Mouse (Mus musculus): ENCODE results near the gene Ripor3. TPM values are rescaled to one million over a fixed set of nuclear protein-coding genes. Genes with fewer than 3 reads are reported as not detected.
"Not testable (repeated sequence)": the region's sequence is repeated elsewhere in the genome, so short reads cannot be mapped to it uniquely, and the experiment has no call there.

Gene Ripor3
- 0.59 and 0.93 TPM in 2 replicates for polyA plus RNA-seq (2016; fragmentation: Nextera tagmentation; extraction: Ambion mirVana)

DNA sequence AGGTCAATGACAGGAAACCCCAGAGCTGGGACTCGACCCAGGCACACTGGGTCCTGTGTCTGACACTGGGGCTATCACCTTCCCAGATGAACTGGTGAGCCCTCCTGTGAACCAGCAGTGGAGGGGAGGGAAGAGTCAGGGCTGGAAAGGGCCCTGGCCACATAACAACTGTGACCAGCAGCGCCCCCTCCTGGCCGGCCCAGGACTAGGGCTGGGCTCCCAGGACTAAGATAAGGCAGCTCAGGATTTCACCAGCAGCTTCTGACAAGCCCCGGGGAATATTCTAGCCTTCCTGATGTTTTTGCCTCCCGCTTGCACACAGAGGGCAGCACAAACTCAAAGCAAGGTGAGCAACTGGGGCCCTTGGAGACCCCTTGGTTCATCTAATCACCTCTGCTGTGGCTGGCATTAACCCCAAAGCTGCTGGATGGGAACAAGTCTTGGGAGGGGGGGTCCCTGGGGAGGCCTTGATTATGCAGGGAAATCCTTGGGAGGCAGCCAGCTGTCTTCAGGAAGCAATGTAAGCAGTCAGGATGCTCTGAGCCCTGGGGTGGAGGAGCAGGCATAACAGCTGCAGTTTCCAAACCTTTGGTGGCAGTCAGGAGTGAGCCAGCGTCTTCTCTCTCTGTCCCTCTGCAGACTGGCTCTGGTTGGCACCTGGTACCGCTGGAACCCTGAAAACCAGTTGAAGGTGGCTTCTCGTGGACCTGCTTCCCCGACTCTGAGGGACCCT is at the start of gene Ripor3:
TSS of gene Ripor3 (minus strand) at position 683 of the 733 bp plus-strand sequence.
- Histone ChIP-seq H3K4me1 (peaks cover 43% of the 10 kb centered on the region), H3K27ac (0 out of 2 replicates have a peak within 1 kb of the TSS, but pooled peaks have one; percentile 40), H3K4me3 (no peak within 1 kb of the TSS), H3K36me3 (replicated peaks) (no peaks in the 10 kb centered on the region), H3K27me3 (ENCODE audit: poor library complexity, severe bottlenecking) (no peaks in the 10 kb centered on the region), H3K9me3 (no peaks in the 10 kb centered on the region)
- 38% methylated on average over 9 of the region's 9 CpGs for WGBS
- peak; percentile 65 for DNase-seq (ENCODE audit: extremely low spot score, low spot score)

DNA sequence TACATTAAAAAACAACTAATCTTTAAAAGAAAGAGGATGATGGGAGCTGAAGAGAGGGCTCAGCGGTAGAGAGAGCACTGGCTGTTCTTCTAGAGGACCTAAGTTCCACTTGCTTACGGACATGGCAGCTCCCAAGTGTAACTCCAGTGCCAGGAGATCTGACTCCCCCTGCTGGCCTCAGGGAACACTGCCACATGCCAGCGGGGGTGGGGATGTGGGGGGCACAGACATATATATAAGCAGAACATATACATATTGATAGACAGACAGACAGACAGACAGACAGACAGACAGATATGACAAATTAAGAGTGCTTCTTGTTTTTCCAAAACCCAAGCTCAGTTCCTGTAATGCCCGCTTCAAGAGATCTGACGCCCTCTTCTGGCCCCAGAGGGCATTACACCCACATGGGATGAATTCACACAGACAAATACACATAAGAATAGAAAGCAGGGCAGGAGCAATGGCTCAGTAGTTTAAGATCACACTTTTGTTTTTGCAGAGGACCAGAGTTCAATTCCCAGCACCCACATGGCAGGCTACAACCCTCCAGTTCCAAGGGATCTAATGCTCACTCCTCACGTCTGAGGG is 48.9 kb upstream of the Ripor3 start:
- peaks cover 20% of the 10 kb centered on the region for H3K27me3 ChIP-seq (ENCODE audit: poor library complexity, severe bottlenecking)
- H3K27ac ChIP-seq = no peak overlapping the region
- DNase-seq (ENCODE audit: extremely low spot score, low spot score) = no peak
- H3K36me3 ChIP-seq (replicated peaks) = no peaks in the 10 kb centered on the region
- peaks cover 30% of the 10 kb centered on the region for H3K4me1 ChIP-seq
- no peak overlapping the region for H3K4me3 ChIP-seq
- H3K9me3 ChIP-seq = no peaks in the 10 kb centered on the region; the same call in 1 of the 2 replicates
- WGBS = 76% methylated on average over 6 of the region's 6 CpGs

DNA sequence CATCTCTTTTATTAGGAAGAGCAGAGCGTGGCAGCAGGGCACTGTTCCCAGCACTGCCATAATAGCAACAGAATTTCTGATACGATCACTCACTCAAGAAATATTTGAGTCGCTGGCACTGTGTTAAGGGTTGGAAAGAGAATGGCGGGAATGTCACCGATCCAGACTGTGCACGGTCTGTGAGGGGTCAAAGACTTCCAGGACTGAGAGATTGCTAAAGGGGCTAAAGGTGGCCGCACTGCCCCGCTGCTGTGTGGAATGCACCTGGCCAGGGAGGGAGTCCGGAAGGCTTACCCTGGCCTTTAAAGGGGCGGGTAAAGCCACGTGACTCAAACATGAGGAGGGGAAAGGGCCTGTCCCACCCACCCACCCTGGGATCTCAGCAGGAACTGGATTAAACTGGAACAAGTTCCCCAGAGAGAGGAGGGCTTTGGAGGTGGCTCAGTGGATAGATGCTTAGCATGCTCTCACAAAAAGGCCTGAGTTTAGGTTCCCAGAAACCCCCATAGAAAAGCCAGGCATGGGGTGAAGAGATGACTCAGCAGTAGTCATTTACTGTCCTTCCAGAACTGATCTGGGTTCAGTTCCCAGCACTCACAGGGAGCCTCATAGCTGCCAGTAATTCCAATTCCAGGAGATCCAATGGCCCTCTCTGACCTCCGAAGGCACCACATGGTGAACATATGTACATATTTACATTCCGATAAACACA is 48.2 kb upstream of the Ripor3 start:
- Histone ChIP-seq H3K27me3 (ENCODE audit: poor library complexity, severe bottlenecking) (peaks cover 20% of the 10 kb centered on the region), H3K4me3 (no peak overlapping the region), H3K36me3 (replicated peaks) (no peaks in the 10 kb centered on the region), H3K9me3 (no peaks in the 10 kb centered on the region; the same call in 1 of the 2 replicates), H3K4me1 (peaks cover 30% of the 10 kb centered on the region), H3K27ac (no peak overlapping the region)
- no peak for DNase-seq (ENCODE audit: extremely low spot score, low spot score)
- WGBS = 25% methylated on average over 13 of the region's 13 CpGs

DNA sequence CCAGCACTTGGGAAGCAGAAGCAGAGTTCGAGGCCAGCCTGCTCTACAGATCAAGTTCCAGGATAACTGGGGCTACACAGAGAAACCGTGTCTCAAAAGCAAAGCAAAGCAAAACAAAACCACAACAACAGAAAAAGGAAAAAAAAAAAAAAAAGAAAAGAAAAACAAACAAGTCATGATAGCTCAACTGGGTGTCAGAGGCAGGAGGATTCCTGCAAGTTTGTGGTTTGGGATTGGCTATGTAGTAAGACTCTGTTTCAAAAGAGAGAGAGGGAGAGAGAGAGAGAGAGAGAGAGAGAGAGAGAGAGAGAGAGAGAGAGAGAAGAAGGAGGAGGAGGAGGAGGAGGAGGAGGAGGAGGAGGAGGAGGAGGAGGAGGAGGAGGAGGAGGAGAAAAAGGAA is 47.5 kb upstream of the Ripor3 start:
- not testable (repeated sequence) for H3K36me3 ChIP-seq (replicated peaks); H3K9me3 ChIP-seq; H3K4me3 ChIP-seq; DNase-seq (ENCODE audit: extremely low spot score, low spot score); H3K27ac ChIP-seq
- Histone ChIP-seq H3K4me1 (peaks cover 30% of the 10 kb centered on the region), H3K27me3 (ENCODE audit: poor library complexity, severe bottlenecking) (peaks cover 20% of the 10 kb centered on the region)
- WGBS = 81% methylated on average over 2 of the region's 2 CpGs

DNA sequence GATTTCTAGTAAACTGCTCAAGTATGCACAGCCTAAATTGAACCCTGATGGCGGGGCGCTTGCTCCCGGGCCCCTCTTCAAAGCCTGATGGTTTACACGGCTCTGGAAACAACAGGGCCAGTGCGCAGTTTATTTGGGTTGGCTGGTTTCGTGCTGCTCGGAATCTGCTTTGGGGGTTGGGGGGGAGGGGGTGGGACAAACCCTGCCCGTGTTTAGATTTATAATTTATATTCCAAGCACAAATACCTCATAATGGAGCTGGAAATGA is 46.2 kb upstream of the Ripor3 start:
- no peak overlapping the region for H3K4me3 ChIP-seq
- H3K4me1 ChIP-seq = peaks cover 30% of the 10 kb centered on the region
- DNase-seq (ENCODE audit: extremely low spot score, low spot score) = no peak
- 67% methylated on average over 8 of the region's 8 CpGs for WGBS
- peaks cover 33% of the 10 kb centered on the region for H3K27me3 ChIP-seq (ENCODE audit: poor library complexity, severe bottlenecking)
- peak overlapping the region; percentile 44; the same call in 1 of the 2 replicates for H3K27ac ChIP-seq
- H3K9me3 ChIP-seq = no peaks in the 10 kb centered on the region; the same call in 1 of the 2 replicates
- no peaks in the 10 kb centered on the region for H3K36me3 ChIP-seq (replicated peaks)

DNA sequence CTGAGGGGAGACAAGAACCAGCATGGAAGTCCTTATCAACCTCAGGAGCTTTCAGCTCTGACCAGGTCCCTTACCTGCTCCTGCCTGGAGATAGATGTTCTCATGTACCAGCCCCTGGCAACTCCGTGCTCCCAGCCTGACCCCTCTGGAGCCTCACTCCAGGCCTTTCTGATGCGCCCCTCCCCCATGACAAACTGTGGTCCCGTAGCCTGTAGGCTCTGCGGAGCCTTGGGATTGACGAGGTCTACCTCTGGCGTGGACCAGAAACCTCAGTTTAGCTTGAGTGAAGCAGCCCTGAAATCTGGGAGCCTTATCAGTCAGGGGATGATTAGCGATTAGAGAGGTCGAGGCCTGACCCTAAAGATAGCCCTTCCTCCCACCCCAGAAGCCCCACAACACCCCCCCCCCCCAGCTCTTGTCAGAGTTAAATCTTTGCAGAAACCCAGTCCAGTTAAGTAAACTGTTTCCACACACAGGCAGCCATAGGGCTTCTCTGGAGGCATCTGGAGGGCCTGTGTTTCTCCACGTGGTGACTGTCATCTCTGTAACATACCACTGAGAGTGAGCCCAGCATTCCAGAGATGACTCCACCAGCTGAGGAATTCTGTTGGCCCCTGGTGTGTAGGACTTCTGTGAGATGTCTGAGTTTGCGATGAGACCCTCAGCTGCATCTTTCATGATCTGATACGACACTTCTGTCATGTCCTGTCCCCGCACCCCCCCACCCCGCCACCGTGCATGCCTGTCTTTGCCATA is 45.7 kb upstream of the Ripor3 start:
- H3K4me1 ChIP-seq = peaks cover 27% of the 10 kb centered on the region
- peaks cover 38% of the 10 kb centered on the region for H3K27me3 ChIP-seq (ENCODE audit: poor library complexity, severe bottlenecking)
- H3K4me3 ChIP-seq = no peak overlapping the region
- H3K36me3 ChIP-seq (replicated peaks) = no peaks in the 10 kb centered on the region
- WGBS = 38% methylated on average over 14 of the region's 14 CpGs
- DNase-seq (ENCODE audit: extremely low spot score, low spot score) = no peak
- H3K9me3 ChIP-seq = no peaks in the 10 kb centered on the region; the same call in 1 of the 2 replicates
- peak overlapping the region; percentile 54; the same call in 1 of the 2 replicates for H3K27ac ChIP-seq

DNA sequence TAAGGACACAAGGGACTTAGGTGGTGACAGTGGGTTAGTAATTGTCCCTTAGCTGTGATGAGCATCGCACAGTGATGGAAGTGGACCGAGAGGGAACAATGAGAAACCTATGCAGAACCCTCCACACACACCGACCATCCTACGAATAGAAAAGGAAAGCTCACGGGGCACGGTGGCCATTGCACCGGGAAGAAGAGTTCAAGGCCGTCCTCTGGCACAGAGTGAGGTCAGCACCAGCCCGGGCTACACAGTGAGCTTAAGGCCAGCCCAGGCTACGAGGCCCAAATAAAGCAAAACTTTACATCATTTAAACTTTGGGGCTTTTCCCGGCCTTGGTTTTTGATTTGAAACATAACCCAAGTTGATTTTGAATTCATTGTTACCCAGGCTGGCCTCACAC is 43.7 kb upstream of the Ripor3 start:
- Histone ChIP-seq H3K4me3 (no peak overlapping the region), H3K4me1 (peaks cover 45% of the 10 kb centered on the region), H3K36me3 (replicated peaks) (no peaks in the 10 kb centered on the region), H3K9me3 (no peaks in the 10 kb centered on the region), H3K27ac (no peak overlapping the region), H3K27me3 (ENCODE audit: poor library complexity, severe bottlenecking) (peaks cover 57% of the 10 kb centered on the region)
- 91% methylated on average over 11 of the region's 11 CpGs for WGBS
- no peak for DNase-seq (ENCODE audit: extremely low spot score, low spot score)

DNA sequence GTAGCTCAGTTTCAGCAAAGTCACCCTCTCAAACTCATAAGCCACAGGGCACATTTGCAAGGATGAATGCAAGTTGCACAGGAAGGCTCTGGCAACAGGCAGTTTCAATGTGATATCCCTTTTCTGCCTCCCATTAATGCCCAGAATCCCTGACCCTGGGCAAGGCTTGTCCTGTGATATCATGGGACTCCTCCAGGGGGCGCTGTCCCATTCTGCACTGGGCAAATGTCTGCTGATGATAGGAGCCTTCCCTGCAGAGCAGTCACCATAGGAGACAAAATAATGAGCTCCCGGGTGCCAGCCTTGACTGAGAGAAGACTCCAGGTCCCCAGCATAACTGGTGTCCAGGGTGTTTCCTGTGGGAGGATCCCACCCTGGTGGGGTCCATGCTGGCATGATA is 42.3 kb upstream of the Ripor3 start:
- Histone ChIP-seq H3K36me3 (replicated peaks) (no peaks in the 10 kb centered on the region), H3K4me1 (peaks cover 40% of the 10 kb centered on the region), H3K27ac (no peak overlapping the region), H3K9me3 (no peaks in the 10 kb centered on the region), H3K27me3 (ENCODE audit: poor library complexity, severe bottlenecking) (peaks cover 62% of the 10 kb centered on the region), H3K4me3 (no peak overlapping the region)
- DNase-seq (ENCODE audit: extremely low spot score, low spot score) = peak; percentile 45
- WGBS = 12% methylated on average over 2 of the region's 2 CpGs

DNA sequence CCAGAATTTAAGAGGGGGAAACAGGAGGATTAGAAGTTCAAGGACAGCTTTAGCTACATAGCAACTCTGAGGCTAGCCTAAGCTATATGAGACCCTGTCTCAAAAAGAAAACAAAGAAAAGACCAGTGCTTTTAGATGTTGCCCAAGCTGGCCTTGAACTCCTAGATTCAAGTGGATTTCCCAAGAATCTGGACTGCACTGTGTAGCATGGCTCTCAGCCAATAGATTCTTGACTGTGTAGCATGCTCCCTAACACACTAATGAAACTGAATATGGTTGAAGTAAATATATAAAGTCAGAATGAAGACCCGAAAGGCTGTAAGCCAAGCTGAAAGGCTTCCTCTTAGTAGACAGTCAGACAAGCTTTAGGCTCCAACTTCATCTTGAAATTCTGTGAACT is 41.7 kb upstream of the Ripor3 start:
- Histone ChIP-seq H3K4me1 (peaks cover 38% of the 10 kb centered on the region), H3K27me3 (ENCODE audit: poor library complexity, severe bottlenecking) (peaks cover 63% of the 10 kb centered on the region), H3K4me3 (no peak overlapping the region), H3K9me3 (no peaks in the 10 kb centered on the region), H3K27ac (no peak overlapping the region), H3K36me3 (replicated peaks) (no peaks in the 10 kb centered on the region)
- DNase-seq (ENCODE audit: extremely low spot score, low spot score) = no peak
- WGBS = 95% methylated on average over 1 of the region's 1 CpGs

DNA sequence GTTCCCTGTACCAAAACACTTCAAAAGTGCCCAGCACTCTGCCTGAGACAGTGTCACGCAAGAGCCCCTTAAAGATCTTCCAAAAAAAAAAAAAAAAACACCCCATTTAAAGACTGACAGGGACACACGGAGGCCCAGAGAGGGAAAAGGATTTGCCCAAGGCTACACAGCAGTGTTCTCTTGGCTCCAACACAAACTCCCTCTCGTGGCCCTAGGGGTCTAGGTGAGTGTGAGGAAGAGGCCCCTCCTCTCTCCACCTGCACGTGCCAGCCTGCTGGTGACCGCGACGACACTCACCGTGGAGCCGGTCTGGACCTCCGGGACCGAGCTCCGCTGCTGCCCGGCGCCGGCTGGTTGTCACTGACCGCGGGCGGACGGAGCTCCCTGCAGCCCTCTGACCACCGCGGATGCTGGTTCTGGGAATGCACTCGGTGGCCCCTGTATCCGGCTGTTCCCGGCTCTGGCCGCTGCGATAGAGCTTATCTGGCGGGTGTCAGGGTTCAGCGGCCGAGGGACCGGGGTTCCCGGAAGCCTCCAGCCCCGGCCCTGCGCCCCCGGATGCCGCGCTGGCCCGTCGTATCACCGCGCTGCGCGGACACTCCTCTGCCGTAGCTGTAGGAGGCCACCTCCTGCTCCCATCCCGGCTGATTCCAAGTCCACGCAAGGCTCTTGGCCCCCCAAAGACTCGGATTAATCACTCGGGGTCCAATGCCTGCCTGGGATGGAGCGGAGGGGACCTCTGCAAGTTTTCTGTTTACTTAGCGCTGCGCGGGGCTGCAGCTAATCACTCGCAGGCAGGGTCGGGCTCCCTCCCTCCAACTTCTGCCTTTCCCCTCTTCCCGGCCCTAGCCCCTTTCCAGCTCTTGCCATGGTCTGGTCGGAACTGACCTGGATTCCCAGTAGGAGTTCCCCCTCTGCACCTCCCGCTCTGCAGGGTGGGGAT is 39.9 kb upstream of the Ripor3 start:
- DNase-seq (ENCODE audit: extremely low spot score, low spot score) = peak; percentile 62
- Histone ChIP-seq H3K27ac (peak overlapping the region; percentile 69), H3K27me3 (ENCODE audit: poor library complexity, severe bottlenecking) (peaks cover 60% of the 10 kb centered on the region), H3K9me3 (no peaks in the 10 kb centered on the region), H3K4me1 (peaks cover 33% of the 10 kb centered on the region), H3K4me3 (peak overlapping the region; percentile 65), H3K36me3 (replicated peaks) (no peaks in the 10 kb centered on the region)
- WGBS = under 1% methylated on average over 56 of the region's 56 CpGs

DNA sequence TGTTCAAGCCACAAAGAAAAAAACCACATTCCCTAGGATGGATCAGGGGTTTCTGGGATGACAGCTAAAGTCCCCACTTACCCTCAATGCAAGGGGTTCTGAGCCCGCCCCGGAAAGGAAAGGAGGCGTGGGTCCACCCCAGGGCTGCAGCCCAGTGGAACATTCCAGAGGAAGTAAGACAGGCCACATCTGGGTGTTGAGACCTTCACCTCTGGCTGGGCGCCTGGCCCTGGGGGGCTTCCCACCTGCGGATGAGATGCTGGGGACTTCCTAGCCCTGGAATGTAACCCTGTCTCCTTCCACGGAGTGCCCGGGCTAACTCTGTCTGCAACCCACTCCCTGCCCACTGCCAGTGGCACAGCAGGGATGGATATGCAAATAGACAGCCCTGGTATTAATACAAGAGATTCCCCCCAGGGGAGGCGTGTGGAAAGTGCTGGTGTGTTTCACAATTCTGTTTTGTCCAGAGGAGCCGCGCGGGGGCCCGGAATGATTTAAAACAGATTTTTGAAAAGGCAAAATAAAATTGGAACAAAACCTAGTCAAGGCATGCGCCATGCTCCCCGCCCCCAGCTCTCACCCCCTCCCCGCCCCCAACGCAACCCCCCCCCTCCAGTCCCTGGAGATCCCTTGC is 38.7 kb upstream of the Ripor3 start:
- WGBS = 10% methylated on average over 16 of the region's 16 CpGs
- peaks cover 64% of the 10 kb centered on the region for H3K27me3 ChIP-seq (ENCODE audit: poor library complexity, severe bottlenecking)
- 0 out of 2 replicates have a peak overlapping the region, but pooled peaks have one; percentile 69 for H3K27ac ChIP-seq
- H3K36me3 ChIP-seq (replicated peaks) = no peaks in the 10 kb centered on the region
- peak overlapping the region; percentile 65 for H3K4me3 ChIP-seq
- DNase-seq (ENCODE audit: extremely low spot score, low spot score) = no peak
- H3K9me3 ChIP-seq = no peaks in the 10 kb centered on the region
- peaks cover 36% of the 10 kb centered on the region for H3K4me1 ChIP-seq

All from forebrain, embryonic 10.5 days (tissue).